Mouse (Mus musculus) CH12.LX (cell line): ENCODE data around the gene Papss1. TPM values are rescaled to one million over a fixed set of nuclear protein-coding genes. Genes with fewer than 3 reads are reported as not detected.

ENCODE experiments used
- DNase-seq: peaks from one replicate; pipeline ENCODE4 v3.0.0-alpha.2; 2013; ENCODE audit errors: extremely low read depth
- H3K27ac ChIP-seq: 2 replicates; pipeline ENCODE4 v1.5.1; 2012; ENCODE audit warnings: low read depth, mild to moderate bottlenecking, control low read depth, moderate library complexity; ENCODE audit not compliant: insufficient read depth
- H3K27me3 ChIP-seq: replicated peaks from 2 replicates; pipeline ENCODE3; 2012; ENCODE audit warnings: inconsistent platforms
- H3K36me3 ChIP-seq, 2 experiments: replicated peaks in 1 of 2; 2 replicates each; pipeline versions ENCODE3 to v1.6.1; 2012; ENCODE audit warnings: inconsistent platforms in 1 of 2, low read length in 1 of 2, mild to moderate bottlenecking in 1 of 2, mixed read lengths in 1 of 2, moderate library complexity in 1 of 2; ENCODE audit not compliant: control insufficient read depth in 1 of 2, insufficient read depth in 1 of 2
- H3K4me1 ChIP-seq, 2 experiments: 2 replicates each; pipeline ENCODE4 v1.6.1; 2012; ENCODE audit warnings: inconsistent platforms in 1 of 2, moderate library complexity in 1 of 2; ENCODE audit not compliant: insufficient read depth in 2 of 2, control insufficient read depth in 1 of 2
- H3K4me2 ChIP-seq: 2 replicates; pipeline ENCODE4 v1.6.1; 2012; ENCODE audit warnings: low read depth, mild to moderate bottlenecking, control low read depth; ENCODE audit not compliant: poor library complexity, insufficient read depth, severe bottlenecking
- H3K4me3 ChIP-seq, 3 experiments: fragments of 150-350 bp in 1 of 3; sonication (generic) in 1 of 3; replicated peaks in 1 of 3; 2 replicates each; pipeline versions ENCODE3 to v1.5.1; 2011 to 2012; ENCODE audit warnings: low read depth in 2 of 3, low read length in 2 of 3, mild to moderate bottlenecking in 2 of 3, moderate library complexity in 2 of 3, control low read depth in 1 of 3, improper control_type of control experiment in 1 of 3, inconsistent platforms in 1 of 3, mixed read lengths in 1 of 3; ENCODE audit not compliant: poor library complexity in 1 of 3
- H3K79me2 ChIP-seq: replicated peaks from 2 replicates; pipeline ENCODE4 v1.6.1; 2012; ENCODE audit warnings: mild to moderate bottlenecking, moderate library complexity; ENCODE audit not compliant: control insufficient read depth, poor library complexity, insufficient read depth, severe bottlenecking; ENCODE audit errors: extremely low read depth
- H3K9ac ChIP-seq: 2 replicates; pipeline ENCODE4 v1.6.1; 2012; ENCODE audit warnings: low read depth, mild to moderate bottlenecking, control low read depth, moderate library complexity; ENCODE audit not compliant: insufficient read depth
- H3K9me3 ChIP-seq: replicated peaks from 2 replicates; pipeline ENCODE3; 2012; ENCODE audit warnings: low read length, inconsistent platforms, mixed read lengths
- BHLHE40 ChIP-seq: IDR thresholded peaks from 2 replicates; pipeline ENCODE4 v1.6.1; 2011; ENCODE audit warnings: mild to moderate bottlenecking, low read depth, low read length, improper control_type of control experiment
- CHD1 ChIP-seq: IDR thresholded peaks from 2 replicates; pipeline ENCODE4 v1.6.1; 2012; ENCODE audit warnings: low read depth, low read length, improper control_type of control experiment, inconsistent platforms
- CHD2 ChIP-seq: IDR thresholded peaks from 2 replicates; pipeline ENCODE4 v1.6.1; 2011; ENCODE audit warnings: low read length, improper control_type of control experiment
- CTCF ChIP-seq, 2 experiments: IDR thresholded peaks in 1 of 2; conservative IDR thresholded peaks in 1 of 2; 2 replicates each; pipeline ENCODE4 v1.5.1; 2011 to 2012; ENCODE audit warnings: low read depth in 2 of 2, low read length in 2 of 2, improper control_type of control experiment in 1 of 2, inconsistent platforms in 1 of 2, mild to moderate bottlenecking in 1 of 2, moderate library complexity in 1 of 2
- E2F4 ChIP-seq: IDR thresholded peaks from 2 replicates; pipeline ENCODE4 v1.6.1; 2011; ENCODE audit warnings: low read depth, low read length, improper control_type of control experiment; ENCODE audit not compliant: insufficient replicate concordance
- ELF1 ChIP-seq: IDR thresholded peaks from 2 replicates; pipeline ENCODE4 v1.6.1; 2014; ENCODE audit warnings: low read depth, mild to moderate bottlenecking, inconsistent platforms, low read length, improper control_type of control experiment
- EP300 ChIP-seq: IDR thresholded peaks from 2 replicates; pipeline ENCODE4 v1.6.1; 2011; ENCODE audit warnings: low read length, improper control_type of control experiment
- ETS1 ChIP-seq: conservative IDR thresholded peaks from 2 replicates; pipeline ENCODE4 v1.6.1; 2012; ENCODE audit warnings: low read depth, mild to moderate bottlenecking, inconsistent platforms, low read length, improper control_type of control experiment, moderate library complexity
- GABPA ChIP-seq: IDR thresholded peaks from 2 replicates; pipeline ENCODE4 v1.6.1; 2012; ENCODE audit warnings: low read depth, low read length, improper control_type of control experiment, inconsistent platforms; ENCODE audit not compliant: insufficient replicate concordance
- HCFC1 ChIP-seq: IDR thresholded peaks from 2 replicates; pipeline ENCODE4 v1.6.1; 2012; ENCODE audit warnings: low read depth, mild to moderate bottlenecking, inconsistent platforms, low read length, improper control_type of control experiment
- IRF4 ChIP-seq: IDR thresholded peaks from 2 replicates; pipeline ENCODE4 v1.6.1; 2014; ENCODE audit warnings: low read depth, mild to moderate bottlenecking, inconsistent platforms, low read length, improper control_type of control experiment
- JUN ChIP-seq: IDR thresholded peaks from 2 replicates; pipeline ENCODE4 v1.6.1; 2011; ENCODE audit warnings: low read depth, mild to moderate bottlenecking, low read length, improper control_type of control experiment, moderate library complexity; ENCODE audit not compliant: insufficient read depth
- JUND ChIP-seq: conservative IDR thresholded peaks from 2 replicates; pipeline ENCODE4 v1.6.1; 2011; ENCODE audit warnings: low read depth, low read length, improper control_type of control experiment
- KAT2A ChIP-seq: IDR thresholded peaks from 2 replicates; pipeline ENCODE4 v1.6.1; 2012; ENCODE audit warnings: low read length, improper control_type of control experiment, inconsistent platforms; ENCODE audit not compliant: insufficient replicate concordance
- MAFK ChIP-seq: IDR thresholded peaks from 2 replicates; pipeline ENCODE4 v1.6.1; 2011; ENCODE audit warnings: low read length, improper control_type of control experiment; ENCODE audit not compliant: insufficient replicate concordance
- MAX ChIP-seq: IDR thresholded peaks from 2 replicates; pipeline ENCODE4 v1.6.1; 2011; ENCODE audit warnings: low read length, improper control_type of control experiment
- MAZ ChIP-seq: IDR thresholded peaks from 2 replicates; pipeline ENCODE4 v1.6.1; 2012; ENCODE audit warnings: low read depth, mild to moderate bottlenecking, inconsistent platforms, low read length, improper control_type of control experiment, moderate library complexity
- MEF2A ChIP-seq: IDR thresholded peaks from 2 replicates; pipeline ENCODE4 v1.6.1; 2014; ENCODE audit warnings: low read depth, mild to moderate bottlenecking, inconsistent platforms, low read length, improper control_type of control experiment, borderline replicate concordance
- MXI1 ChIP-seq: IDR thresholded peaks from 2 replicates; pipeline ENCODE4 v1.6.1; 2011; ENCODE audit warnings: mild to moderate bottlenecking, low read depth, low read length, improper control_type of control experiment
- MYC ChIP-seq: IDR thresholded peaks from 2 replicates; pipeline ENCODE4 v1.6.1; 2011; ENCODE audit warnings: low read depth, mild to moderate bottlenecking, improper control_type of control experiment, low read length
- NELFE ChIP-seq: IDR thresholded peaks from 2 replicates; pipeline ENCODE4 v1.6.1; 2011; ENCODE audit warnings: low read depth, low read length, improper control_type of control experiment
- NRF1 ChIP-seq: IDR thresholded peaks from 2 replicates; pipeline ENCODE4 v1.6.1; 2014; ENCODE audit warnings: low read depth, mild to moderate bottlenecking, inconsistent platforms, low read length, improper control_type of control experiment, moderate library complexity
- POLR2A ChIP-seq: IDR thresholded peaks from 2 replicates; pipeline ENCODE4 v1.6.1; 2011; ENCODE audit warnings: low read depth, mild to moderate bottlenecking, improper control_type of control experiment, low read length
- POLR2AphosphoS2 ChIP-seq: IDR thresholded peaks from 2 replicates; pipeline ENCODE4 v1.6.1; 2011; ENCODE audit warnings: low read depth, low read length, improper control_type of control experiment
- RAD21 ChIP-seq: IDR thresholded peaks from 2 replicates; pipeline ENCODE4 v1.6.1; 2011; ENCODE audit warnings: low read depth, mild to moderate bottlenecking, low read length, improper control_type of control experiment, moderate library complexity
- RCOR1 ChIP-seq: conservative IDR thresholded peaks from 2 replicates; pipeline ENCODE4 v1.6.1; 2012; ENCODE audit warnings: low read depth, mild to moderate bottlenecking, inconsistent platforms, low read length, improper control_type of control experiment
- SIN3A ChIP-seq: IDR thresholded peaks from 2 replicates; pipeline ENCODE4 v1.6.1; 2012; ENCODE audit warnings: low read length, improper control_type of control experiment, inconsistent platforms
- TBP ChIP-seq: conservative IDR thresholded peaks from 2 replicates; pipeline ENCODE4 v1.6.1; 2011; ENCODE audit warnings: low read depth, low read length, improper control_type of control experiment
- TCF12 ChIP-seq: IDR thresholded peaks from 2 replicates; pipeline ENCODE4 v1.6.1; 2014; ENCODE audit warnings: low read depth, mild to moderate bottlenecking, inconsistent platforms, low read length, improper control_type of control experiment
- UBTF ChIP-seq: IDR thresholded peaks from 2 replicates; pipeline ENCODE4 v1.6.1; 2012; ENCODE audit warnings: low read depth, mild to moderate bottlenecking, inconsistent platforms, low read length, improper control_type of control experiment, moderate library complexity
- USF2 ChIP-seq: conservative IDR thresholded peaks from 2 replicates; pipeline ENCODE4 v1.6.1; 2011; ENCODE audit warnings: low read depth, low read length, improper control_type of control experiment
- ZC3H11A ChIP-seq: IDR thresholded peaks from 2 replicates; pipeline ENCODE4 v1.6.1; 2012; ENCODE audit warnings: low read depth, mild to moderate bottlenecking, inconsistent platforms, low read length, improper control_type of control experiment
- ZMIZ1 ChIP-seq: IDR thresholded peaks from 2 replicates; pipeline ENCODE4 v1.6.1; 2012; ENCODE audit warnings: low read depth, mild to moderate bottlenecking, inconsistent platforms, low read length, improper control_type of control experiment
- ZNF384 ChIP-seq: IDR thresholded peaks from 2 replicates; pipeline ENCODE4 v1.6.1; 2012; ENCODE audit warnings: low read depth, low read length, improper control_type of control experiment, inconsistent platforms
- dilution Hi-C: fragments of 300-500 bp; cut with MboI; formaldehyde crosslinking; loops from 2 replicates; pipeline ENCODE4 v1.14.3; 2020; ENCODE audit warnings: low sequenced_read_pairs; ENCODE audit not compliant: extremely low pct_unique_long_range_greater_than_20kb, extremely low pct_ligation_motif_present
- in situ Hi-C: fragments of 300-500 bp; cut with MboI; formaldehyde crosslinking; loops from 3 replicates; pipeline ENCODE4 v1.14.3; 2019; ENCODE audit warnings: low sequenced_read_pairs, low pct_ligation_motif_present, low pct_unique_long_range_greater_than_20kb, mixed read lengths
- polyA plus RNA-seq: library from polyadenylated mRNA; unstranded; fragments of >175 nt; gene quantifications from 2 replicates; pipeline ENCODE4 v1.2.1, GENCODE M21; 2012; ENCODE audit warnings: low read depth; ENCODE audit not compliant: insufficient read length
- total RNA-seq, 2 experiments: library from RNA; depleted of rRNA; stranded (reverse); fragments of 300-350 nt in 1 of 2; fragments of >200 nt in 1 of 2; gene quantifications; 2 replicates each; pipeline ENCODE4 v1.2.3; 2012 to 2014

Papss1 gene
- total RNA-seq (2012; rRNA removed) (15.0 and 19.3 TPM in 2 replicates), total RNA-seq (2014; rRNA removed) (25.5 and 27.1 TPM in 2 replicates), polyA plus RNA-seq (13.0 and 13.1 TPM in 2 replicates)

GRCm38 (mm10) chr3:131564430-131565256 is at the start of gene Papss1:
Gene Papss1, plus strand, starts transcription at chr3:131564768.
- no peaks in the 10 kb centered on the region for H3K27me3 ChIP-seq
- H3K27ac ChIP-seq = no peak within 1 kb of the TSS
- peak within 1 kb of the TSS; percentile 66 to 83 (median 77) for H3K4me3 ChIP-seq
- H3K36me3 ChIP-seq = no peaks in the 10 kb centered on the region
- in situ Hi-C loops (no loop called here), dilution Hi-C loops (no loop called here)
- H3K4me2 ChIP-seq = peak within 1 kb of the TSS; percentile 72
- peak within 1 kb of the TSS; percentile 53 for H3K9ac ChIP-seq
- DNase-seq = peak; percentile 100
- H3K9me3 ChIP-seq = no peaks in the 10 kb centered on the region
- H3K79me2 ChIP-seq = no peaks in the 10 kb centered on the region
- peaks cover 7 to 36% of the 10 kb centered on the region in 2 experiments for H3K4me1 ChIP-seq
- no peak for TF ChIP-seq CHD1
- TF ChIP-seq SIN3A = peak; percentile 67
- TF ChIP-seq MAZ = peak; percentile 57; the same call in 1 of the 2 replicates
- no peak for TF ChIP-seq GABPA
- TF ChIP-seq POLR2AphosphoS2 = peak; percentile 43; the same call in 1 of the 2 replicates
- TF ChIP-seq ZNF384 = no peak
- 0 out of 2 replicates have a peak, but pooled peaks have one; percentile 19 for TF ChIP-seq KAT2A
- no peak for TF ChIP-seq JUN
- TF ChIP-seq MXI1 = peak; percentile 30
- TF ChIP-seq JUND = no peak
- TF ChIP-seq ETS1 = 0 out of 2 replicates have a peak, but pooled peaks have one; percentile 12
- TF ChIP-seq E2F4 = no peak
- peak; percentile 60 for TF ChIP-seq HCFC1
- TF ChIP-seq CTCF (conservative IDR thresholded peaks at IDR 0.05 in 1 of 2, IDR thresholded peaks at IDR 0.05 in 1 of 2; ENCODE audit: low read depth in 2 of 2, low read length in 2 of 2) = no peak
- 0 out of 2 replicates have a peak, but pooled peaks have one; percentile 47 for TF ChIP-seq MYC
- TF ChIP-seq NELFE = peak; percentile 79
- no peak for TF ChIP-seq IRF4
- TF ChIP-seq UBTF = peak; percentile 35; the same call in 1 of the 2 replicates
- TF ChIP-seq MAFK = no peak
- no peak; the same call in 1 of the 2 replicates for TF ChIP-seq RAD21
- no peak for TF ChIP-seq RCOR1
- TF ChIP-seq ZC3H11A = no peak
- TF ChIP-seq POLR2A = peak; percentile 88
- TF ChIP-seq TCF12 = peak; percentile 60; the same call in 1 of the 2 replicates
- no peak for TF ChIP-seq USF2
- TF ChIP-seq ELF1 = peak; percentile 87
- TF ChIP-seq MAX = peak; percentile 62; the same call in 1 of the 2 replicates
- TF ChIP-seq NRF1 = peak; percentile 100
- TF ChIP-seq MEF2A = peak; percentile 20; the same call in 1 of the 2 replicates
- peak; percentile 81 for TF ChIP-seq TBP
- peak; percentile 82; the same call in 1 of the 2 replicates for TF ChIP-seq ZMIZ1
- TF ChIP-seq EP300 = no peak
- TF ChIP-seq CHD2 = no peak
- no peak for TF ChIP-seq BHLHE40
